Mouse (Mus musculus): ENCODE measurements around the gene Tgif2. TPM values are rescaled to one million over a fixed set of nuclear protein-coding genes. Genes with fewer than 3 reads are reported as not detected.
A peak's percentile ranks its signal among the peaks of the same experiment; 100 is the strongest.
"Not testable (repeated sequence)": the region's sequence is repeated elsewhere in the genome, so short reads cannot be mapped to it uniquely, and the experiment has no call there.

The Tgif2 gene
- total and polyA plus RNA-seq, 2 experiments from 2014 or later, result 8.2 to 10.8 TPM

DNA sequence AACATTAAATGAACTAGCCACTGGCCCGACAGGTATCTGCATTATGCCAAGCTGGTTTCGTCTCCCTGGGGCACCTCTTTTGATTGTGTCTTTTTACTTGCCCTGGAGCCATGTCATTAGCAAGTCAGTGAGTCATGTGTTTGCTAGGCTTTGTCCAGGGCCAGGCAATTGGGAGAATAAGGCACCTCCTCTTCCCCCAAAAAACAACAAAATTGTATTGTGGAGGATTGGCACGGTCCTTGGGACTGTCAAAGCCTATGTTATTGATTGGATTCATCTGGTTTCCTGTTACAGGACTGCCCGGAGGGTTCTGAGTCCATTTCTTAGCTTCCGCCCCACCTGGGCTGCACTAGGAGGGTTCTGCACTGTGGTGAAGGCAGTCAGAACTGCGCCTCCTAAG is 7.8 kb downstream of the Tgif2 start:
- TF ChIP-seq CTCF (IDR thresholded peaks at IDR 0.05), result no peak
- H3K27ac ChIP-seq (ENCODE audit: low read depth, low read length), result no peak overlapping the region
- no peak overlapping the region for H3K4me3 ChIP-seq (ENCODE audit: low read depth, low read length)
- H3K9me3 ChIP-seq (ENCODE audit: low read length), result no peaks in the 10 kb centered on the region
- WGBS, result 51% methylated on average over 6 of the region's 6 CpGs
- no peak overlapping the region for H3K4me2 ChIP-seq (ENCODE audit: low read depth, low read length, poor library complexity, severe bottlenecking)
- no peak overlapping the region for H3K9ac ChIP-seq (replicated peaks; ENCODE audit: low read length, poor library complexity, severe bottlenecking)
- no peaks in the 10 kb centered on the region for H3K36me3 ChIP-seq (ENCODE audit: insufficient read depth, low read length)
- no peak for DNase-seq (ENCODE audit: low spot score)
- H3K27me3 ChIP-seq (ENCODE audit: insufficient read depth, low read length), result no peaks in the 10 kb centered on the region
- ATAC-seq (ENCODE audit: low FRiP score), result no peak
- H3K4me1 ChIP-seq (ENCODE audit: insufficient read depth, low read length), result 0 out of 2 replicates have a peak, but pooled peaks cover 3% of the 10 kb centered on the region

DNA sequence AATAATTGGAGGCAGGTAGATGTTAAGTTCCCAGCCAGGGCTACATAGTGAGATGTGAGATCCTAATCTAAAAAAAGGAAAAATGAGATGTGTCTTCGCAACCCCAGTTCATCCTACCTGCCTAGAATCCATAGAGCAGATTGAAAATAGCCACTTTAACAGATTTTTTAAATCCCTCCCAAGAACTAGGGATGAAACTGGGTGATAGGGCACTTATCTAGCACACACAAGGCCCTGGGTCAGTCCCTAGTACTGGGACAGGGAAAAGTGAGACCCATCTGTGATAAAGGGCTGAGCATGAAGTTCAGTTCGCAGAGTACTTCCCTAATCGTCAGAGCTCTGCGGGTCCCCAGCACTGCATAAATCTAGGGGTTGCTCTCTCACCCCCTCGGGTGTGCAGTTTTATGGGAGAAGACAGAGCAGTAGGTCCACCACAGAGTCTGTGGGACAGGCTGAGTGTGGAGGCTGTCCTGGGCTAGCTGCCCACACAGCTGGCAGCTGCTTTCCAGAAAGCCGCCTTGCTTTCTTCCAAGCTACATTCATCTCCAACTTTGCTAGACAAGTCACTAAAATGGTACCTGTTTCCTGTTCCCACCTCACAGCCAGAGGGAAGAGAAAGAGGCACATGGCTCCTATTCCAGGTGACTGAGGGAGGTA is 8.8 kb downstream of the Tgif2 start:
- no peak overlapping the region for H3K4me2 ChIP-seq (ENCODE audit: low read depth, low read length, poor library complexity, severe bottlenecking)
- H3K4me3 ChIP-seq (ENCODE audit: low read depth, low read length), result no peak overlapping the region
- 81% methylated on average over 6 of the region's 6 CpGs for WGBS
- H3K9me3 ChIP-seq (ENCODE audit: low read length), result no peaks in the 10 kb centered on the region
- 0 out of 2 replicates have a peak, but pooled peaks cover 3% of the 10 kb centered on the region for H3K4me1 ChIP-seq (ENCODE audit: insufficient read depth, low read length)
- TF ChIP-seq CTCF (IDR thresholded peaks at IDR 0.05), result no peak
- H3K36me3 ChIP-seq (ENCODE audit: insufficient read depth, low read length), result no peaks in the 10 kb centered on the region
- H3K27me3 ChIP-seq (ENCODE audit: insufficient read depth, low read length), result no peaks in the 10 kb centered on the region
- H3K9ac ChIP-seq (replicated peaks; ENCODE audit: low read length, poor library complexity, severe bottlenecking), result no peak overlapping the region
- ATAC-seq (ENCODE audit: low FRiP score) (no peak), DNase-seq (ENCODE audit: low spot score) (no peak)
- H3K27ac ChIP-seq (ENCODE audit: low read depth, low read length), result no peak overlapping the region

GRCm38 (mm10) chr2:156850505-156850904 is 10.7 kb downstream of the Tgif2 start:
- Histone ChIP-seq H3K36me3 (ENCODE audit: insufficient read depth, low read length) (no peaks in the 10 kb centered on the region), H3K4me3 (ENCODE audit: low read depth, low read length) (no peak overlapping the region), H3K27ac (ENCODE audit: low read depth, low read length) (no peak overlapping the region), H3K4me2 (ENCODE audit: low read depth, low read length, poor library complexity, severe bottlenecking) (no peak overlapping the region), H3K9me3 (ENCODE audit: low read length) (no peaks in the 10 kb centered on the region), H3K9ac (replicated peaks; ENCODE audit: low read length, poor library complexity, severe bottlenecking) (no peak overlapping the region), H3K27me3 (ENCODE audit: insufficient read depth, low read length) (no peaks in the 10 kb centered on the region), H3K4me1 (ENCODE audit: insufficient read depth, low read length) (0 out of 2 replicates have a peak, but pooled peaks cover 3% of the 10 kb centered on the region)
- no peak for TF ChIP-seq CTCF (IDR thresholded peaks at IDR 0.05)
- WGBS, result 91% methylated on average over 5 of the region's 5 CpGs
- ATAC-seq (ENCODE audit: low FRiP score), result no peak
- no peak for DNase-seq (ENCODE audit: low spot score)

DNA sequence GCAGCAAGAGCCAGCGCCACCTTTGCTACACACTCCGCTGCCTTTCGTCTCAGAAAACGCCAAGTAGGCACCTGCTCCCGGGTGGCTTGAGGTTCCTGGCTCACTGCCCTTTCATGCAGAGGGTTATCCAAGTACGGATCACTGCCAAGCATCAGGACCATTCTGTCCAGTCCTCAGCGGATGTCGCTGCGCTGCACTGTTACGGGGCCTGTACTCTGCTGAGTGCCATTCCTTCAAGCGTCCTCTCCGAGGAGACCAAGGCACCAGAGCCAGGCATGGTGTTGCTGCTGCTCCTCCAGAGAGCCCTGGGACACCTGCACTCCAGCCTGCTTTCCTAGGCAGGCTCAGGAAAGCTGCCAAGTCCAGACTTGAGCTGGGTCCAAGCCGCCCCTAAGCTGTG is 13.8 kb downstream of the Tgif2 start:
- not testable (repeated sequence) for H3K9me3 ChIP-seq (ENCODE audit: low read length); H3K9ac ChIP-seq (replicated peaks; ENCODE audit: low read length, poor library complexity, severe bottlenecking); H3K36me3 ChIP-seq (ENCODE audit: insufficient read depth, low read length); H3K4me3 ChIP-seq (ENCODE audit: low read depth, low read length); H3K4me2 ChIP-seq (ENCODE audit: low read depth, low read length, poor library complexity, severe bottlenecking); ATAC-seq (ENCODE audit: low FRiP score); DNase-seq (ENCODE audit: low spot score); H3K4me1 ChIP-seq (ENCODE audit: insufficient read depth, low read length); H3K27ac ChIP-seq (ENCODE audit: low read depth, low read length); H3K27me3 ChIP-seq (ENCODE audit: insufficient read depth, low read length)
- WGBS, result 64% methylated on average over 8 of the region's 13 CpGs

GRCm38 (mm10) chr2:156853999-156854771 is 14.4 kb downstream of the Tgif2 start:
- not testable (repeated sequence) for H3K9me3 ChIP-seq (ENCODE audit: low read length); H3K9ac ChIP-seq (replicated peaks; ENCODE audit: low read length, poor library complexity, severe bottlenecking); H3K4me1 ChIP-seq (ENCODE audit: insufficient read depth, low read length); ATAC-seq (ENCODE audit: low FRiP score); H3K27me3 ChIP-seq (ENCODE audit: insufficient read depth, low read length); H3K27ac ChIP-seq (ENCODE audit: low read depth, low read length); H3K4me2 ChIP-seq (ENCODE audit: low read depth, low read length, poor library complexity, severe bottlenecking); H3K4me3 ChIP-seq (ENCODE audit: low read depth, low read length)
- H3K36me3 ChIP-seq (ENCODE audit: insufficient read depth, low read length), result peaks cover 11% of the 10 kb centered on the region; the same call in 1 of the 2 replicates
- TF ChIP-seq CTCF (IDR thresholded peaks at IDR 0.05), result peak; percentile 75
- WGBS, result 45% methylated on average over 13 of the region's 13 CpGs
- DNase-seq (ENCODE audit: low spot score), result peak; percentile 88

DNA sequence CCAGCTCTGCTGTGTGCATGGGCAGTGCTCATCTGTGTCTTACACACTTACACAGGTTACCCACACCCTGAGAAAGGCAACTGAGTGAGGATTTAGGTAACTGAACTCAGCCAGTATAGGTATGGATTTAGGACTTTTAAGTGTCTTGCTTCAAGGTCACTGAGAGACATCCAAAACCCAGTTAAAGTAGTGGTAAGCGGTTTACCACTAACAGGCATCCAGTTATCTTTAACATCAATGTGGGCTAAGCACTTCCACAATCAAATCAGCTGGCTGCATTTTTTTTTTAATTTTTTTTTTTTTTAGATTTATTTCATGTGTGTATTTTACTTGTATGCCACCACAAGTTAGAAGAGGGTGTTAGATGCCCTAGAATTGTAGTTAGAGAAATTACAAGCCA is 16.5 kb downstream of the Tgif2 start:
- H3K4me3 ChIP-seq (ENCODE audit: low read depth, low read length), result no peak overlapping the region
- WGBS, result 98% methylated on average over 1 of the region's 1 CpGs
- no peak overlapping the region for H3K9ac ChIP-seq (replicated peaks; ENCODE audit: low read length, poor library complexity, severe bottlenecking)
- no peaks in the 10 kb centered on the region for H3K9me3 ChIP-seq (ENCODE audit: low read length)
- TF ChIP-seq CTCF (IDR thresholded peaks at IDR 0.05), result no peak
- ATAC-seq (ENCODE audit: low FRiP score), result no peak
- no peak overlapping the region for H3K27ac ChIP-seq (ENCODE audit: low read depth, low read length)
- no peaks in the 10 kb centered on the region for H3K27me3 ChIP-seq (ENCODE audit: insufficient read depth, low read length)
- no peaks in the 10 kb centered on the region for H3K4me1 ChIP-seq (ENCODE audit: insufficient read depth, low read length)
- no peak for DNase-seq (ENCODE audit: low spot score)
- no peak overlapping the region for H3K4me2 ChIP-seq (ENCODE audit: low read depth, low read length, poor library complexity, severe bottlenecking)
- peaks cover 11% of the 10 kb centered on the region; the same call in 1 of the 2 replicates for H3K36me3 ChIP-seq (ENCODE audit: insufficient read depth, low read length)
